Mouse (Mus musculus) regulatory T cell (primary cell): ENCODE results near the gene Adgre5.

Experiments used
- in situ Hi-C: fragments of 300-600 bp; cut with MboI, MseI; formaldehyde crosslinking; loops from one replicate; pipeline ENCODE4 v1.15.1; 2025; ENCODE audit warnings: high pct_unique_total_duplicates

Gene Adgre5

GRCm38 (mm10) chr8:83756273-83756672 lies 15.1 kb upstream of the Adgre5 start:
- in situ Hi-C loops = no loop called here

GRCm38 (mm10) chr8:83754149-83754548 lies 13.0 kb upstream of the Adgre5 start:
- in situ Hi-C loops = no loop called here

- in situ Hi-C loops = loop anchor here (10.0 to 25.0 kb wide), 2 partner anchors 1088 to 1236 kb away; partner anchors contain the start of genes Calr, Gadd45gip1 and Rad23a
These were observed 8.1 kb upstream of the Adgre5 start for GRCm38 (mm10) chr8:83749265-83749664.

GRCm38 (mm10) chr8:83748708-83749107 lies 7.6 kb upstream of the Adgre5 start:
- in situ Hi-C loops = loop anchor here (10.0 to 25.0 kb wide), 2 partner anchors 1089 to 1236 kb away; partner anchors contain the start of genes Calr, Gadd45gip1 and Rad23a

GRCm38 (mm10) chr8:83747661-83748346 lies 6.7 kb upstream of the Adgre5 start:
- in situ Hi-C loops = loop anchor here (10.0 to 25.0 kb wide), 2 partner anchors 1089 to 1237 kb away; partner anchors contain the start of genes Calr, Gadd45gip1 and Rad23a

GRCm38 (mm10) chr8:83744070-83744469 lies 2.9 kb upstream of the Adgre5 start:
- in situ Hi-C loops = loop anchor here (10.0 to 25.0 kb wide), 2 partner anchors 1093 to 1241 kb away; partner anchors contain the start of genes Calr, Gadd45gip1 and Rad23a

GRCm38 (mm10) chr8:83742968-83743367 lies 1.8 kb upstream of the Adgre5 start:
- in situ Hi-C loops = loop anchor here (10.0 to 25.0 kb wide), 2 partner anchors 1094 to 1242 kb away; partner anchors contain the start of genes Calr, Gadd45gip1 and Rad23a

GRCm38 (mm10) chr8:83741849-83742655 lies 926 bp upstream of the Adgre5 start:
- in situ Hi-C loops = loop anchor here (10.0 to 25.0 kb wide), 2 partner anchors 1095 to 1243 kb away; partner anchors contain the start of genes Calr, Gadd45gip1 and Rad23a

GRCm38 (mm10) chr8:83740586-83740975 lies 545 bp downstream of the Adgre5 start:
- in situ Hi-C loops = loop anchor here (10.0 to 25.0 kb wide), 2 partner anchors 1097 to 1244 kb away; partner anchors contain the start of genes Calr, Gadd45gip1 and Rad23a

- in situ Hi-C loops = loop anchor here (10.0 to 25.0 kb wide), 2 partner anchors 1097 to 1245 kb away; partner anchors contain the start of genes Calr, Gadd45gip1 and Rad23a
These were observed 1.2 kb downstream of the Adgre5 start for GRCm38 (mm10) chr8:83739711-83740468.

GRCm38 (mm10) chr8:83738949-83739710 lies 2.0 kb downstream of the Adgre5 start:
- in situ Hi-C loops = loop anchor here (25.0 kb wide), 1 partner anchor 1098 kb away; the partner anchor contains the start of genes Calr, Gadd45gip1 and Rad23a

- in situ Hi-C loops = loop anchor here (25.0 kb wide), 1 partner anchor 1099 kb away; the partner anchor contains the start of genes Calr, Gadd45gip1 and Rad23a
These were observed 3.1 kb downstream of the Adgre5 start for GRCm38 (mm10) chr8:83737852-83738562.

- in situ Hi-C loops = loop anchor here (25.0 kb wide), 1 partner anchor 1100 kb away; the partner anchor contains the start of genes Calr, Gadd45gip1 and Rad23a
These were observed 3.8 kb downstream of the Adgre5 start for GRCm38 (mm10) chr8:83737346-83737745.

- in situ Hi-C loops = loop anchor here (25.0 kb wide), 1 partner anchor 1101 kb away; the partner anchor contains the start of genes Calr, Gadd45gip1 and Rad23a
These were observed 4.4 kb downstream of the Adgre5 start for GRCm38 (mm10) chr8:83736681-83737080.

- in situ Hi-C loops = loop anchor here (5.0 to 25.0 kb wide), 2 partner anchors 49 to 1104 kb away; partner anchors contain the start of genes Calr, Gadd45gip1 and Rad23a
These were observed 8.2 kb downstream of the Adgre5 start for GRCm38 (mm10) chr8:83732919-83733318.

- in situ Hi-C loops = loop anchor here (5.0 to 25.0 kb wide), 2 partner anchors 50 to 1105 kb away; partner anchors contain the start of genes Calr, Gadd45gip1 and Rad23a
These were observed 9.2 kb downstream of the Adgre5 start for GRCm38 (mm10) chr8:83731906-83732305.

GRCm38 (mm10) chr8:83729009-83729807 lies 11.9 kb downstream of the Adgre5 start:
- in situ Hi-C loops = loop anchor here (25.0 kb wide), 1 partner anchor 1108 kb away; the partner anchor contains the start of genes Calr, Gadd45gip1 and Rad23a
